Mouse (Mus musculus) heart, postnatal 0 days (tissue): ENCODE results near the gene Flvcr2.

ENCODE experiments used
- CTCF ChIP-seq: IDR thresholded peaks from 2 replicates; pipeline ENCODE4 v1.5.1; 2016; ENCODE audit warnings: antibody characterized with exemption, control low read depth, low read depth
- EP300 ChIP-seq: IDR thresholded peaks from 2 replicates; pipeline ENCODE4 v1.6.1; 2016; ENCODE audit warnings: antibody characterized with exemption, low read depth

DNA sequence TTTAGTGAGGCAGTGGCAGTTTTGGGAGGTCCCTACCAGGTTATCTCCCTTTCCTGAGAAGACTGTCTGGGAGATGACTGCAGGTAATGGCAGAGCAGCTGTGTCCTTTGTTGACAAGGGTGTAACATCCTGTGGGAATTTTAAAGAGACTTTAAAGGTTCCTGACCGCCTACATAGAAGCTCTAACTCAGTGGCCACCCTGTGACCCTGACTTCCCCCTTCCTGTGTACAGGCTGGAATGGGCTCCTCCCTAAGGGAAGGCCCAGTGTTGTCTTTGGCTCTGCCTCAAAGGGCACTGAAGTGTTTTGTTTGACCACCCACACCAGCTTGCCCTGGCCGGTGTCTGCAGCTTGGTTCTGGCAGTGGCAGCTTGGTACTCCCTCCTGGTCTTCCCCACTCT lies 67.3 kb downstream of the Flvcr2 start:
- no peak for TF ChIP-seq CTCF
- peak; percentile 59; the same call in 1 of the 2 replicates for TF ChIP-seq EP300
